Mouse (Mus musculus): ENCODE measurements around the gene Rab33b. TPM values are rescaled to one million over a fixed set of nuclear protein-coding genes. Genes with fewer than 3 reads are reported as not detected.

Gene Rab33b
- polyA plus RNA-seq (2014; fragmentation: Illumina TruSeq; extraction: RNeasy Lipid Tissue Mini Kit (QIAGEN cat#74804); ENCODE audit: low read depth, low replicate concordance): 9.5 TPM

GRCm38 (mm10) chr3:51483741-51484359, at the start of gene Rab33b:
Rab33b (plus strand) TSS chr3:51483920.

Other genes with a start within 250 kb of the Rab33b start
- 140 TPM for gene Elf2, start 143.3 kb upstream of the Rab33b start, polyA plus RNA-seq (2014; fragmentation: Illumina TruSeq; extraction: RNeasy Lipid Tissue Mini Kit (QIAGEN cat#74804); ENCODE audit: low read depth, low replicate concordance)
- gene Mgarp, start 87.2 kb upstream of the Rab33b start, polyA plus RNA-seq (2014; fragmentation: Illumina TruSeq; extraction: RNeasy Lipid Tissue Mini Kit (QIAGEN cat#74804); ENCODE audit: low read depth, low replicate concordance): 26.1 TPM
- 438 TPM for gene Ndufc1, start 74.9 kb upstream of the Rab33b start, polyA plus RNA-seq (2014; fragmentation: Illumina TruSeq; extraction: RNeasy Lipid Tissue Mini Kit (QIAGEN cat#74804); ENCODE audit: low read depth, low replicate concordance)
- gene Naa15, start 68.8 kb upstream of the Rab33b start, polyA plus RNA-seq (2014; fragmentation: Illumina TruSeq; extraction: RNeasy Lipid Tissue Mini Kit (QIAGEN cat#74804); ENCODE audit: low read depth, low replicate concordance): 330 TPM
- 2.5 TPM for gene Setd7, start 77.0 kb downstream of the Rab33b start, polyA plus RNA-seq (2014; fragmentation: Illumina TruSeq; extraction: RNeasy Lipid Tissue Mini Kit (QIAGEN cat#74804); ENCODE audit: low read depth, low replicate concordance)
- gene Mgst2, start 176.4 kb downstream of the Rab33b start, polyA plus RNA-seq (2014; fragmentation: Illumina TruSeq; extraction: RNeasy Lipid Tissue Mini Kit (QIAGEN cat#74804); ENCODE audit: low read depth, low replicate concordance): 7.2 TPM